Mouse (Mus musculus): Measurements from ENCODE around the gene Eva1b. TPM values are rescaled to one million over a fixed set of nuclear protein-coding genes. Genes with fewer than 3 reads are reported as not detected.

The Eva1b gene
- polyA plus RNA-seq, 2 experiments, result 11.9 to 12.0 TPM

- Histone ChIP-seq H3K27me3 (ENCODE audit: control insufficient read depth, insufficient read depth, low read length) (no peaks in the 10 kb centered on the region), H3K4me1 (replicated peaks; ENCODE audit: control insufficient read depth in 2 of 2, insufficient read depth in 2 of 2, low read length in 1 of 2) (peaks cover 6 to 23% of the 10 kb centered on the region in 2 experiments), H3K9ac (replicated peaks) (no peak overlapping the region), H3K27ac (no peak overlapping the region), H3K36me3 (replicated peaks; ENCODE audit: control insufficient read depth, insufficient read depth, low read depth) (no peaks in the 10 kb centered on the region), H3K4me2 (ENCODE audit: low read depth) (no peak overlapping the region), H3K4me3 (ENCODE audit: insufficient read depth in 1 of 2, low read depth in 2 of 2, low read length in 2 of 2) (no peak overlapping the region), H3K9me3 (ENCODE audit: control insufficient read depth, low read length) (no peaks in the 10 kb centered on the region)
- ATAC-seq (ENCODE audit: insufficient read depth) (no peak), DNase-seq (ENCODE audit: low read depth in 3 of 3, low spot score in 3 of 3) (no peak)
- WGBS (ENCODE audit: insufficient replicate concordance), result 74% methylated on average over 4 of the region's 4 CpGs
- TF ChIP-seq CTCF (IDR thresholded peaks at IDR 0.05; ENCODE audit: low read depth) (no peak), EP300 (IDR thresholded peaks at IDR 0.05; ENCODE audit: low read depth) (no peak)
Observed at GRCm38 (mm10) chr4:126113243-126113642, 34.3 kb upstream of the Eva1b start.

GRCm38 (mm10) chr4:126113943-126114342, 33.6 kb upstream of the Eva1b start:
- no peaks in the 10 kb centered on the region for H3K27me3 ChIP-seq (ENCODE audit: control insufficient read depth, insufficient read depth, low read length)
- H3K4me2 ChIP-seq (ENCODE audit: low read depth), result no peak overlapping the region
- no peak overlapping the region for H3K9ac ChIP-seq (replicated peaks)
- ATAC-seq (ENCODE audit: insufficient read depth), result peak; percentile 29; the same call in 1 of the 2 replicates
- no peak for DNase-seq (ENCODE audit: low read depth in 3 of 3, low spot score in 3 of 3)
- H3K27ac ChIP-seq, result no peak overlapping the region
- H3K4me3 ChIP-seq (ENCODE audit: insufficient read depth in 1 of 2, low read depth in 2 of 2, low read length in 2 of 2), result no peak overlapping the region
- H3K9me3 ChIP-seq (ENCODE audit: control insufficient read depth, low read length), result no peaks in the 10 kb centered on the region
- H3K36me3 ChIP-seq (replicated peaks; ENCODE audit: control insufficient read depth, insufficient read depth, low read depth), result no peaks in the 10 kb centered on the region
- 17% methylated on average over 6 of the region's 6 CpGs for WGBS (ENCODE audit: insufficient replicate concordance)
- TF ChIP-seq EP300 (IDR thresholded peaks at IDR 0.05; ENCODE audit: low read depth) (no peak), CTCF (IDR thresholded peaks at IDR 0.05; ENCODE audit: low read depth) (peak; percentile 76)
- H3K4me1 ChIP-seq (replicated peaks; ENCODE audit: control insufficient read depth in 2 of 2, insufficient read depth in 2 of 2, low read length in 1 of 2), result peaks cover 6 to 20% of the 10 kb centered on the region in 2 experiments

GRCm38 (mm10) chr4:126115411-126115810, 32.1 kb upstream of the Eva1b start:
- TF ChIP-seq EP300 (IDR thresholded peaks at IDR 0.05; ENCODE audit: low read depth), result no peak
- no peak for TF ChIP-seq CTCF (IDR thresholded peaks at IDR 0.05; ENCODE audit: low read depth)

DNA sequence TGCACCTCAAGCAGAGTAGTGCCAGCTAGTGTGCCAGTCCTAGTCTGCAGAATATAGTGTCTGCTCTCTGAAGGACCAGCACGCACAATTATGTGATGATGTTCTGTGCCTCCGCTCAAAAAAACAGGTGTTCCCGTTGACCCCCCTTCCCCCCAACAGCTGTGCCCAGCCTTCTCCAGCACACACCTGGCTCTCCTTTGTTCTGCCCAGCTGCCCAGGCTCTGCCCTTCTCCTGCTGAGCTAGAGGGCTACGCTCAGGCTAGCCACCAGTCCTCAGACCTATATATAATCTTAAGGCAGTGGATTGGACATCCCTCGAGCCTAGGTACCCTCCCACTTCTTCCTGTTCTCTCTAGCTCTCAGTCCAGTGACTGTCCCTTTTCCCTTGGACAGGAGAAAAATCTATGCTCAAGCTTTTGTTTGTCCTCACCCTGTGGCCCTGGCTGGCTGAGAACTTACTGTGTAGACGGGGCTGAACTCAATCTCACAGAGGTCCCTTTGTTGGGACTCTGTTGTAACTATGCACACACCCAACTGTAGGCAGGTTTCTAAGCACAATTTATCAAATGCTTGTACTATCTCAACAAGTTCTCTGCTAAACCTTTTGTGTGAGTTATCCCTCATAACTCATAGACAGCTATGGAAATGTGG, 31.5 kb upstream of the Eva1b start:
- no peaks in the 10 kb centered on the region for H3K9me3 ChIP-seq (ENCODE audit: control insufficient read depth, low read length)
- H3K4me1 ChIP-seq (replicated peaks; ENCODE audit: control insufficient read depth in 2 of 2, insufficient read depth in 2 of 2, low read length in 1 of 2), result peaks cover 1 to 4% of the 10 kb centered on the region in 2 experiments
- no peak overlapping the region for H3K9ac ChIP-seq (replicated peaks)
- ATAC-seq (ENCODE audit: insufficient read depth) (no peak), DNase-seq (ENCODE audit: low read depth in 3 of 3, low spot score in 3 of 3) (no peak)
- no peak overlapping the region for H3K4me3 ChIP-seq (ENCODE audit: insufficient read depth in 1 of 2, low read depth in 2 of 2, low read length in 2 of 2)
- no peak overlapping the region for H3K4me2 ChIP-seq (ENCODE audit: low read depth)
- H3K27ac ChIP-seq, result no peak overlapping the region
- H3K36me3 ChIP-seq (replicated peaks; ENCODE audit: control insufficient read depth, insufficient read depth, low read depth), result no peaks in the 10 kb centered on the region
- H3K27me3 ChIP-seq (ENCODE audit: control insufficient read depth, insufficient read depth, low read length), result no peaks in the 10 kb centered on the region
- 59% methylated on average over 6 of the region's 6 CpGs for WGBS (ENCODE audit: insufficient replicate concordance)
- TF ChIP-seq EP300 (IDR thresholded peaks at IDR 0.05; ENCODE audit: low read depth) (no peak), CTCF (IDR thresholded peaks at IDR 0.05; ENCODE audit: low read depth) (no peak)

More at GRCm38 (mm10) chr4:126115411-126115810, 32.1 kb upstream of the Eva1b start:
- H3K9ac ChIP-seq (replicated peaks), result no peak overlapping the region
- ATAC-seq (ENCODE audit: insufficient read depth), result no peak
- no peaks in the 10 kb centered on the region for H3K36me3 ChIP-seq (replicated peaks; ENCODE audit: control insufficient read depth, insufficient read depth, low read depth)
- 74% methylated on average over 9 of the region's 9 CpGs for WGBS (ENCODE audit: insufficient replicate concordance)
- DNase-seq (ENCODE audit: low read depth in 3 of 3, low spot score in 3 of 3), result no peak
- H3K4me3 ChIP-seq (ENCODE audit: insufficient read depth in 1 of 2, low read depth in 2 of 2, low read length in 2 of 2), result no peak overlapping the region
- no peak overlapping the region for H3K4me2 ChIP-seq (ENCODE audit: low read depth)
- H3K4me1 ChIP-seq (replicated peaks; ENCODE audit: control insufficient read depth in 2 of 2, insufficient read depth in 2 of 2, low read length in 1 of 2), result peaks cover 3 to 10% of the 10 kb centered on the region in 2 experiments
- H3K27ac ChIP-seq, result no peak overlapping the region
- no peaks in the 10 kb centered on the region for H3K9me3 ChIP-seq (ENCODE audit: control insufficient read depth, low read length)
- H3K27me3 ChIP-seq (ENCODE audit: control insufficient read depth, insufficient read depth, low read length), result no peaks in the 10 kb centered on the region

DNA sequence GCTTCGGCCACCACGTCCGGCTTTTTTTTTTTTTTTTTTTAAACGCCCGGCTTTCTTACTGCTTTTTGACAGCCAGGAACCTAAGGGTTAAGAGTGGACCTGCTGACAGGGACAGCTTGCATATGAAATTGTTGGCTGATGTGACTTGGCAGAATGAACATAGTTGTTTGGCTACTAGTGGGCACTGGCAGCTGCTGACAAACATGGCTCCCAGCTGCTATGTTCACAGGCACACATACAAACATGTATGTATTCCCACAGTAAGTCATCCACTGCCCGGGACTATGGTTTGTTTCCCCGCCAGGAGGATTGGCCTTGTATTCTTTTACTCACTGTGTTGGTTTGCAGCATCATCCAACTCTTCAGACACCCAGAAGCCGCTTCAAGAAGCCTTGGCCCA, 30.4 kb upstream of the Eva1b start:
- Histone ChIP-seq H3K9me3 (ENCODE audit: control insufficient read depth, low read length) (no peaks in the 10 kb centered on the region), H3K27me3 (ENCODE audit: control insufficient read depth, insufficient read depth, low read length) (no peaks in the 10 kb centered on the region), H3K4me3 (ENCODE audit: insufficient read depth in 1 of 2, low read depth in 2 of 2, low read length in 2 of 2) (no peak overlapping the region), H3K27ac (no peak overlapping the region), H3K4me2 (ENCODE audit: low read depth) (no peak overlapping the region), H3K36me3 (replicated peaks; ENCODE audit: control insufficient read depth, insufficient read depth, low read depth) (no peaks in the 10 kb centered on the region), H3K9ac (replicated peaks) (no peak overlapping the region), H3K4me1 (replicated peaks; ENCODE audit: control insufficient read depth in 2 of 2, insufficient read depth in 2 of 2, low read length in 1 of 2) (no peaks in the 10 kb centered on the region)
- DNase-seq (ENCODE audit: low read depth in 3 of 3, low spot score in 3 of 3) (no peak), ATAC-seq (ENCODE audit: insufficient read depth) (no peak)
- 74% methylated on average over 8 of the region's 8 CpGs for WGBS (ENCODE audit: insufficient replicate concordance)
- no peak for TF ChIP-seq CTCF (IDR thresholded peaks at IDR 0.05; ENCODE audit: low read depth)
- no peak for TF ChIP-seq EP300 (IDR thresholded peaks at IDR 0.05; ENCODE audit: low read depth)
